Mouse (Mus musculus) small intestine, adult 2 months (tissue): ENCODE measurements around the gene Klhl10.

Experiments
- CTCF ChIP-seq: fragments of 200-500 bp; IDR thresholded peaks from 2 replicates; pipeline ENCODE4 v1.5.1; 2012; ENCODE audit warnings: low read depth, mild to moderate bottlenecking, control low read depth, inconsistent platforms, low read length, moderate library complexity, mixed read lengths; ENCODE audit not compliant: insufficient replicate concordance, insufficient read length; ENCODE audit errors: extremely low read depth
- POLR2A ChIP-seq: fragments of 200-500 bp; IDR thresholded peaks from 2 replicates; pipeline ENCODE4 v1.6.1; 2012; ENCODE audit warnings: low read depth, mild to moderate bottlenecking, control low read depth, inconsistent platforms, low read length, moderate library complexity

DNA sequence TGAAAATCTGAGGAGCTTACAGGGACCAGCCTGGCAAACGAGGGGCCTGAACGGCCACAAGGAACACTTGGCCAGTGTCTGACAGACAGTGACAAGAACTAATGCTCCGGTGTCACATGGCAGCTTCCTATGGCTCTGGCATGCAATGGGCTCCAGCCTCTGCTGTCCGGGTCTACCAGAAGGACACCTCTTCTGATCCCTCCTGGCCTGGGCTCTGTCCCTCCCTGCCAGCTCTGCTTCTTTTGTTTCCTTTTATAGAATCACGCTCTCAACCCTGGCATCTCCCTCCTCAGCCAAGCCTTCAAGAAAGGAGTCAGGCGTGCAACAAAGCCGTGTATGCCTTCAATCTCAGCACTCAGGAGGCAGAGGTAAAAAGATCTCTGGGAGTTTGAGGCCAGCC, 11.7 kb upstream of the Klhl10 start:
- TF ChIP-seq POLR2A: no peak
- no peak for TF ChIP-seq CTCF
